Mouse (Mus musculus) right cerebral cortex, adult 18-20 months (tissue): ENCODE results near the gene Kiz.

Experiments
- DNase-seq: peaks from one replicate; pipeline ENCODE4 v3.0.0; 2022; ENCODE audit warnings: mixed read lengths

Kiz gene

DNA sequence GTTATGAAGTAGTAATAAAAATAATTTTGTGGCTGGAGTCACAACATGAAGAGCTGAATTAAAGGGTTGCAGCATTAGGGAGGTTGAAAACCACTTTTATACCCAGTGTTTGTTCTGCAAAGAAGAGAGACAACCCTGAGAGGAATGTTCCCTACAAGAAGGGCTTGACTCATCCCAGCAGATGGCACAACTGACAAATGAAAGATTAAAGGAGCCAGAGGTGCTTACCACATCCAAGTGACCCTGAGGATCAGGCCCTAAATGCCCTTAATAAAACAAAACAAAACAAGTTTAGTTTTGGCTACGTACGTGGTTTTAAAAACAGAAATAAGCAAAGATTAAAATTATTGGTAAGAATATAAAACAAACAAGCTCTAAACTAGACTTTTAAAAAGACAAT, 129.2 kb downstream of the Kiz start:
- no peak for DNase-seq

DNA sequence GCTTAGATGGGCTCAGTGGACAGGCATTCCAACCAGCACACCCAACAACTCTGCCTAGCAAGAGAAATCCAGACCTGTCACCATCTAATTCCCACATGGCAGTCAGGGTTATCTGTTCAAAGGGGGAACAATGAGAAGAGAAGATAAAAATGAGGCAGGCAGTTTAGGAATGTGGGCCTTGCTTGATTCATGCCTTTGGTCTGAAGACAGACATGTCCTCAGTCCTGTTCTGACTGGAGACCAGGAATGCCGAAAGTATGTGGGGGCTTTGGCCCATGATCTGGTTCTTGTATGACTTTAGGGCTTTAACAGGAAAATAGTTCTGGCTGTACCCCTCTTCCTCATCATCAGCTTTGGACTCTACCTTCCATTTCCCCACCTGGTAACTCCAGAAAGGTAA, 130.1 kb downstream of the Kiz start:
- DNase-seq, result no peak

DNA sequence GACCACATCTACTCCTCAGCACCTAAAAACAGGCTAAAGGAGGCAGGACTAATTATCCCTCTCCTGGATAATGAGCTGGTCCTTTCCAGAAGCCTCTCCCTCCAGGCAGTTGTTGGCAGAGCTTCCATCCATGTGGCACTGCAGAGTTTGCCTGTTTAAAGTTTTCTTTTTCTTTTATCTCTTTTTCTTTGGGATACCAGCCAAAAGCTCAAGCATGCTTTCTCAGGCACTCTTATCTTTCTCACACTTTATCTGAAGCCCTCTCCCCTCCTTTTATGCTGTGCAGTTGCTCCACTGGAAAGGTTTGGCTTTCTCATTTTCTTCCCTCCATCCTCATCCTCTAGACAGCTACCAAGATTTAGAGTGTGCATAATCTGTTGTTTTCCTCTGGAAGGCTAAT, 130.8 kb downstream of the Kiz start:
- no peak for DNase-seq

DNA sequence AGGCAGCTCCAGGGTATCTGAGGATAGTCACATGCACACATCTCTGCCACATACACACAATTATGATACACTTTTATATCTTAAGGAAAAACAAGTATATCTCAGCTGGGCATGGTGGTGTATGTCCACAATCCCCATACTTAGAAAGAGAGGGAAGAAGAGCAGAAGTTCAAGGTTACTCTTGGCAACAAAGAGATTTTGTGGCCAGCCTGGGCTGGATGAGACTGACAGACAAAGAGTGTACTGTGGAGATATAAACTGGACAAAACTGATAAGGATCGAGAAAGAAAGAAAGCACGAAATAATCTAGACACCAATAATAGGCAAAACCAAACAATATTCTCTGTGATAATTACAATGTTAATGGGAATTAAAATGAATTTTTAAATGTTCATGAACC, 151.6 kb downstream of the Kiz start:
- DNase-seq, result no peak

DNA sequence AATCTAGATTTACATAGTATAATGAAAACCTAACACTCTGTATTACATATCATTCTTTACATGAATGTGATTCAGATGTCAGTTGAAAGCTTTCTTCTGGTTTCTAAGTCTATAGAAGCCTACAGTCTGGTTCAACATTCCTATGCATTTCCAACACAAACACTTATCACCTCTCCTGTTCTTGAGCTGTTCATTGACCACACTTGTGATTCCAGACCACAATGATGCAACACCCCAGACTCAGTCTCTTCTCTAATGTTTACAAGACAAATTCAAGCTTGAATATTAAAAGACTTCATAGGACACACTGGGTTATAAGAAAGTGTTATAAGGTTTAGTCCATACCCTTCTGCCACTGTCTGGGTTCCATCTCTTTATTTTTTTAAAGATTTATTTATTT, 153.4 kb downstream of the Kiz start:
- DNase-seq, result no peak

DNA sequence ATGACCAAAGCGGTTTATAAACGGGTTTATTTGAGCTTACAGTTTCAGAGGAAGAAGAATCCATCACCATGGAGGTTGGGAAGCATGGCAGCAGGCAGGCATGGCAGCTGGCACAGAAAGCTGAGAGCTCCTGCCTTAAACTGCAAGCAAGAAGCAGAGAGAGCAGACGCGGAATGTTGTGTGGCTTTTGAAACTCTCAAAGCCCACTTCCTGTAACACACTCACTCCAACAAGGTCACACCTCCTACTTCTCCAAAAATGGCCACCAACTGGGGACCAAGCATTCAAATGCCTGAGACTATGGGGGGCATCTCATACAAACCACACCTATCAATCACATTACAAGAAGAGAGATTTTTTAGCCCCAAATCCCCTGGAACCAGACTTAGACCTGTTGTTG, 154.5 kb downstream of the Kiz start:
- DNase-seq, result no peak

DNA sequence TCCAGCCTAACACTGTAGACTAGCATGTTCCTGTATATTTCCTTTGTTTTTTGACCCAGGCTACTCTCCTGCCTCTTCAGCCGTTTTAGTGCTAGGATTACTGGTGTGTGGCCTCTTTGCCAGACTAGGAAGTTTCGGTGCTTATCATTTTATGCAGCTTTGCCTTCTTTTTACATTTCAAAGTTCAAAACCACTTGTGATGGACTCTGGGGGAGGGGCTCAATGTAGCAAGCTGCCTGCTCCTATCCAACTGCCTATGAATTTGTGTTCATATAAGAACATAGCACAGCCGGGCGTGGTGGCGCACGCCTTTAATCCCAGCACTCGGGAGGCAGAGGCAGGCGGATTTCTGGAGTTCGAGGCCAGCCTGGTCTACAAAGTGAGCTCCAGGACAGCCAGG, 155.3 kb downstream of the Kiz start:
- no peak for DNase-seq

DNA sequence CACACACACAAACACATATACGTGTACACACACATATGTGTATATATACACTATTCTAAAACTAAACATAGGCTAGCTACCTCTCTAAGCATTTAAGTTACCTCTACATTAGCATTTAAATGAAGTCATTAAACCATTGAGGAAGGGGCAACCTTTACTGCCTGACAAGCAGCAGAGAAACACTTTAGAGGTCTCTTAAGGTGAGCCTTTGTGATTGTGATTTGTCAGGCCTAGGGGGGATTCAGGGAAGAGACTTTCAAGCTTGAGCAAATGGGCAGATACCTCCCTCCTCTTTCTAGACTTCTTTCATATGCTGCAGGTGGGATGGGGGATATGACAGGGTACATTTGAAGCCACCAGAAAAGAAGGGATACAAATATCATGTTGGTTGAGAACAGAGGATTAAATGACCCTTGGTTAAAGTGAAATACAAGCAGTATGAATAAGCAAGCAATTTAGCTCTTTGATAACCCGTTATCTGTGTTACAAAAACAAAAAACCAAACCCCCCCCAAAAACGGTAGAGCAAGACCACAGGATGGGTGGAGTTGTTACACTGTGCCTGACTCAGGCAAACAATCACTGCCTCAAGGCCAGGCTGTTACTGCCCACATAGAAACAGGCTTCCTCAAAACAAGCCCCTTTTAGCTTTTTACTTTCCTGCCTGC, 155.9 kb downstream of the Kiz start:
- DNase-seq, result no peak

DNA sequence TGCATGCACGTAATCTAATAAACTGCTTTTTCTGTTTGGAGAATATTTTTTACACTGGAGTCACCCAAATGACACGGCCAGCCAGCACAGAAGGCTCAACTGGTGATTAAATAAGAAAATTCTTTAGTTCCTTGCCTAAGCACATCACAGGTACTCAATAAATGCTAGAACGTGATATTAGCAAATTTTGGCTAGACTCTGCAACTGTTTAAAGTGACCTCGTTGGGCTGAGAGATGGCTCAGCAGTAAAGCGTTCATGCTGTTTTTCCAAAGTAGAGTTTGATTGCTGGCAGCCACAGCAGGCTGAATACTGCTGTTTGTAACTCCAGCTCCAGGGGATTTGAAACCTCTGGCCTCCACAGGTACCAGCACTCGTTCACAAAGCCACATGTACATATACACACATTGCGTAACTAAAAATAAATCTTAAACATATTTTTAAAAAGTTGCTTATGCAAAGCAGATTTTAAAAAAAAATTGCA, 156.5 kb downstream of the Kiz start:
- no peak for DNase-seq

DNA sequence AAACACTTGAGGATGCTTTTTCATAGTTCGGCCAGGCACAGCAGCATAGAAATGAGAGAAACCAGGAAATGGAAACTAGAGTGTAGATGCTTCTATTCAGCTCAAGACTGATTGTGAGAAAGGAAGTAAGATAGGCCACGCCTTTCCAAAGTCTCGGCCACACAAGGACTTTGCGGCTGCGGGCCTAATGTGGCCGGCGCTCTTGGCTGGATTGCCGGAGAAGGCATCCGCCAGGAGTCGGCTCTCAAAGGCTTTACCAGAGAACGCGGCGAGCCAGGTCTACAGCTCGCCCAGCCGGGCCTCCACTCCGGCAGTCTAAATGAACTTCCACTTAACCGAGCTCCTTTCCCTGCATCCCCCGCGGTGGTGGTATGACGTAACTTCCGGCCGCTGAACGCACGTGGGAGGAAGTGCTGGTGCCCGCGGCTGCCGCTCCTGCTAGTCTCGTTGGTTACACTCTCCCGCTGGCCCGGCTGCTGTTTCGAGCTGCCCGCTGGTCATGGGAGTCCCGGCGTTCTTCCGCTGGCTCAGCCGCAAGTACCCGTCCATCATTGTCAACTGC, 157.0 kb downstream of the Kiz start, which contains the start of gene Xrn2:
Gene Xrn2, plus strand, starts transcription at position 374 of the 562 bp plus-strand sequence.
- DNase-seq, result peak; percentile 97

DNA sequence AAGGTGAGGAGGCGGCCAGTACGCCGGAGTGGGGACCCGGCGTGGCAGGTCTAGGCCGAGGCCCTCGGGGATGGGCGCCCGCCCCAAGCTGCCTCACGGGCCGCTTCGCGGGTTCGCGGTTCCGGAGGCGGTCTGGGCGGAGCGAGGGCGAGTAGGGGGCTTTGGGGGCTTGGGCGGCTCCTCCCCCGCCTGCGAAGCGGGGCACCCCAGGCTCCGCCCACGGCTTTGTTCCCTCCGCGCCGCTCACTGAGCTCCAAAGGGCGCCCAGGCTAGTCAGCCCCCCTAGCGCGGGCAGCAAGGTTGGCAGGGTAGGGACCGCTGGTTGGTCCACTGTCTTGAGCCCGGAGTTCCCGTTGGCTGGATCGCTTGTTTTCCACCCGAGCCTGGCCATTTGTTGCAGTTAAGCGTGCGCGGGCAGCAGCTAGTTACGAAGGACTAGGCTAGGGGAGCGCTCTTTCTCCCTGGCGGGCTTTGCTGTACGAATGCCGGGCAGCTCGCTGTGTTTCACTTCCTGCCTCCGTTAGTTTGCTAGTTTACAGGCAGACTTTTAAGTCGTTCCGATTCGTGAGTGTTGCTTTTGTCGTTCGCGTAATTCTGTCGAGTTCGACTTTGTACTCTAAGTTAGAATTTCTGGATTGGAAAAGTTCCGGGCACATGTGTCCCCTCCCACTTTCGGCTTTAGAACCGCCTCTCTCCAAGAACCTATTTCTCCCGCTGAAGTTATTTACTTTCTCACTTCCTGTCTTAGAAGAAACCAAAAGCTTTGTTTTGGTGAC, 157.7 kb downstream of the Kiz start:
- peak; percentile 61 for DNase-seq

DNA sequence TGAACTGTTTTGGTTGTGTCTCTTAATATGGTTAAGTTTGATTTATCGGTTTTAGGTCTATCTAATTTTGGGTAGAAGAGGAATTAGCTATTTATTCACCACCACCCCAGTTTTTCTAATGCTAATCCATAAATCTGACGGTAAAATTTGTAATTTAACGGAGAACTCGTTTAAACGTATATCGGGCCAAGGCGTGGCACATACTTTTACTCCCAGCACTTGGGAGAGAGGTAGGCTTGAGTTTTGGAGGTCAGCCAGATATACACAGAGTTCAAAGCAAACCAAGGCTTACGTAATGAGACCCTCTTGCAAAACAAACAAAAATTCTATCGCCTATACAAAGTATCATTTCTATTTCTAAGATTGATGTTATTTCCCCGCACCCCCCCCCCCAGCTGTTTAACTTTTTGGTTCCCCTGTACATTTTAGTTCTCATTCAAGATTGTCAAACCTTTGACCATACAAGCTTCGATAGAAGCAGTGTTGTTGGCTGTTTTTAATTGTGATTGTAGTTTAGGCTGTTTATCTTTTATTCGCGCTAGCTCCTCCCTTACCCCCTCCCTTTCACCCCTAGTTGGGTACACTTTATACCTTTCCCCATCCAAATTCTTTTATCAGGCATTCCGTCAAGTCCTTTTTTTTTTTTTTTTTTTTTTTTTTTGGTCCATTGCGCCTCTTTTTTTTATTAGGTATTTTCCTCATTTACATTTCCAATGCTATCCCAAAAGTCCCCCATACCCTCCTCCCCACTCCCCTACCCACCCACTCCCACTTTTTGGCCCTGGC, 158.6 kb downstream of the Kiz start:
- DNase-seq, result no peak
